Mouse (Mus musculus) adrenal gland, postnatal 0 days (tissue): ENCODE results near the gene Fstl4. TPM values are rescaled to one million over a fixed set of nuclear protein-coding genes. Genes with fewer than 3 reads are reported as not detected.

Experiments used
- polyA plus RNA-seq: library from polyadenylated mRNA; unstranded; fragments of >200 nt; fragmentation: Nextera tagmentation; extraction: Ambion mirVana; gene quantifications from 2 replicates; pipeline ENCODE4 v1.2.1, GENCODE M21; 2015

Gene Fstl4
- polyA plus RNA-seq = 0.76 and 1.9 TPM in 2 replicates

DNA sequence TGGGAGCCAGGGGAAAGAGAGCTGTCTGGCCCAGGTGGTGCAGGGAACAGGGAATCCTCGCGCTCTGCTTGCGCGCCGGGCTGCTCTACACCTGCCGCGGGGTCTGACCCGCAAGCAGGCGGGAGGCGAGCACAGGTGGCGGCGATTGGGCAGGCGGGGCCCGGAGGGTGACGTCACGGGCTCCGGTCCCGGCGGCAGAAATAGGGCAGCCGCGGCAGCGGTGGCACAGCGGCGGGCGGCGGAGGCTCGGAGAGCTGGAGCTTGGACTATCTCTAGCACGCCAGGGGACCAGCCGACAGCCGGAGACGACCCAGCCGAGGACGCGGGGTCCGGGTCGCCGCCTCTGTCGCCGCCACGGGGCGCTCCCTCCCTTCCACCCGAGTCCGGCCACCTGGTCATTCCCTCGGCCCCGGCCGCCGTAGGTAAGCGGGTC, at the start of gene Fstl4:
Gene Fstl4, plus strand, starts transcription at position 174 of the 433 bp plus-strand sequence.

